Mouse (Mus musculus): ENCODE data around the gene Lkaaear1.

DNA sequence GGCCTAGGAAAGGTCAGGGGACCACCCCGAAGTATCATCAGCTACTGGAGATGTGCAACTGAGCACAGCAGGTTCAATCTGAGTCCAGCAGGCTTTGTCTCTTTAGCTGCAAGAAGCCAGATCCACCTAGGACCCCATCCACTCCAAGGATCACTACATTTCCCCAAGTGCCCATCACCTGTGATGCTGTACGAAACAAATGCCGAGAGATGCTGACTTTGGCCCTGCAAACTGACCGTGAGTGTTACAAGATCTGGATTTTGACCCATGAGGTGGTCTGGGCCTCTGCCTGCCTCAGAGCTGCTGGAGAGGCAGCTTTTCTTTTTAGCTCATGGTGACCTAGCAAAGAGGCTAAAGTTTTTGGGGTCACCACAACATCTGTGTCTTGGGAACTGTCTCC lies 12.6 kb downstream of the Lkaaear1 start:
- TF ChIP-seq CTCF (IDR thresholded peaks at IDR 0.05; ENCODE audit: low read depth, low read length) = no peak
- no peak for TF ChIP-seq POLR2A (IDR thresholded peaks at IDR 0.05; ENCODE audit: extremely low read depth, insufficient read depth, low read length)
